Mouse (Mus musculus) embryonic stem cell, embryonic (primary cell): Measurements from ENCODE around the gene Tex22.

ENCODE experiments used
- CTCF ChIA-PET, 4 experiments: fragments of 300-600 bp in 2 of 4; fragments of 350-600 bp in 2 of 4; sonication (Branson Sonifier 250); formaldehyde crosslinking; loops; one replicate each; lab custom pipeline; 2022; ENCODE audit warnings: inconsistent platforms in 2 of 4; lab: Charles Lee
- POLR2A ChIA-PET, 4 experiments: fragments of 300-600 bp in 2 of 4; fragments of 350-600 bp in 2 of 4; sonication (Branson Sonifier 250); formaldehyde crosslinking; loops; one replicate each; lab custom pipeline; 2022; ENCODE audit warnings: antibody characterized with exemption in 4 of 4, inconsistent platforms in 1 of 4; lab: Charles Lee

Tex22 gene

DNA sequence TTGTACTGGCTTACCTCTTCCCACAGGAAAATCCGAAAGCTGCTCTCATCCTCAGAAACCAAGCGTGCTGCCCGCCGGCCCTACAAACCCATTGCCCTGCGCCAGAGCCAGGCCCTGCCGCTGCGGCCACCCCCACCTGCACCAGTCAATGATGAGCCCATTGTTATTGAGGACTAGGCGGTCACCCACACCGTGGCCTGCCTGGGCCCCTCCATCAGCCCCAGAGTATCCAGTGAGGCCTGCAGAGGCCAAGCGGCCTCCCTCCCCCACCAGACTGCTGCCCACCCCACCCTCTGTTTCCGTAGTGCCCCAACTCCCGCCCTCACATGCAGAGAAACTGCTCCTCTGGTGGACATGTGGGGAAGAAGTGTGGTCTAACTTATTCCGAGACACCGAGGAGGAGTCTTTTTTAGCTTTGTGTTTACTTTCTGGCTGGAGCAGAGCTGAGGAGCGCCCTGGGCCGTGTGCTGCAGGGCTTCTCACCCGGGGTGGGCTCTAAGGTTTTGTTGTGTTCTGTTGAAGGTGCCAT is 62.3 kb downstream of the Tex22 start:
- POLR2A ChIA-PET = interaction anchor here in 3 of 4 experiments (0.6 to 2.4 kb wide), 8 partner anchors 9 to 62 kb away, joined by 3 to 8 read pairs (median 4); partner anchors contain the start of genes Tedc1 (in 1 of the 3) and Tex22 (in 1 of the 3)
- CTCF ChIA-PET = interaction anchor here in 2 of 4 experiments (0.6 to 1.1 kb wide), 4 partner anchors 10 to 289 kb away, joined by 3 to 4 read pairs (median 4); partner anchors contain the start of gene Crip1 (in 1 of the 2)

DNA sequence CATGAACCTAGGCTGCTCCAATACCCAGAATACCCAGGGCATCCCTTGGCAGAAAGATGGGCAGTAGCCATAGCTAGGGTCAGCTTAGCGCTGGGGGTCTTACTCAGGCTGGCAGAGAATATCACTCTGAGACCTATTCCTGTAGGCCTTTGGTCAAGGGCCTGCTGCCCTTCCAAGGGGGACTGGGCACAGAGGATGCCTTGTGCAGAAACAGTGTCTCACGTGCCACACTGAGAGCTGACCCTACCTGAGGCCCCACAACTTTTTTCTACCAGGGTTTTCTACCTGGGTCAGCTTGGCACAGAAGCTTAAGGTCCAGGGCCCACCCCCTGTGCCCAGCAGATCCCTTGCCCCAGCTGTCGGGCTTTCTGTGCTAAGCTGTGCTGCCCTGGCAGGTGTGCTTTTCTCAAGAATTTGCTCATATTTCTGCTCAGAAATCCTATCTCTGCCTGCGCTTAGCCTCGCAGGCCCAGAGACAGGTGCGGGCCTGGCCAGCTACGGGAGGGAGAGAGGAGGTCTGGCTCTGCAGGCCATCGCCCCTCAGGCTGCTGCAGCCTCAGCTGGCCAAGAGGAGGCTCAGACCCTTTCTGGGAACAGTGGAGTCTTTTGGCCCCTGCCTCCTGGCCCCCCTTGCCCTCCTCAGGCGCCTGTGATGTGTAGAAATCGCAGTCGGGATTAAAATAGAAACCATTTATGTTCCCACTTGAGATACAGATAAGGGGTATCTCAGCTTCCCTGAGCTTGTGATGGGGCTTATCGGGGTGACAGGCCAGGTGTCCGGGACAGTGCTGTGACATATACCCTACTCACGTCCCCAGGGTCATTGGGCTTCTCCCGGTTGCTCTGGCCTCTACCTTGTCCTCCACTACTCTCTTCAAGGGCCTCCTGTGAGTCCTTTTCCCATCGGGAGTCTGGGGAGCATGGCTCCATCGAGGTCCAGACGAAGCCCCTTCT is 63.2 kb downstream of the Tex22 start:
- CTCF ChIA-PET = interaction anchor here in 2 of 4 experiments (0.6 to 1.4 kb wide), 6 partner anchors 9 to 583 kb away, joined by 3 to 4 read pairs (median 3); partner anchors contain the start of gene Crip1 (in 1 of the 2)
- POLR2A ChIA-PET = interaction anchor here in 2 of 4 experiments (0.6 to 1.9 kb wide), 7 partner anchors 8 to 63 kb away, joined by 3 to 8 read pairs (median 4); partner anchors contain the start of genes Tedc1 (in 1 of the 2) and Tex22 (in 1 of the 2)

DNA sequence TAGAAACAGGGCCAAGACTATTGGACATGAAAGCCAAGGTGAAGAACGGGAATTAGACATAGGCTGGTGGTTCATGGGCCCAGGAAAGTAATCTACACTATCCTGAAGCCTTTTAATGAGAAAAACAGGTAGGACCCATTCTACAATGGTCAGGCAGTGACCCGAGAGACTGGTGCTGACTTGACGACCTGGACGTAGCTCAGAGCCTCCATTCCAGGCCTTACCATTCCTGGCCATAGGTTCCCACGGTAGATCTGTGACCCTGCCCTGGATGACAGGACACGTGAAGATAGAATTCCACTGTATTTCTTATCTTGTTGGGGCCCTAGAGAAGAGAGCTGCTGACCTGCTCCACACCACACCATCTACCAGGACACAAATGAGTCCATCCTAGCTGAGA is 64.0 kb downstream of the Tex22 start:
- CTCF ChIA-PET = interaction anchor here in 1 of 4 experiments (1.4 kb wide), 1 partner anchor 19 kb away, joined by 3 read pairs; no protein-coding TSS in a partner anchor
- POLR2A ChIA-PET = interaction anchor here in 3 of 4 experiments (0.5 to 2.3 kb wide), 7 partner anchors 9 to 112 kb away, joined by 3 to 11 read pairs (median 6); no protein-coding TSS in a partner anchor
